Mouse (Mus musculus) splenic B cell, adult 2 months (primary cell): Measurements from ENCODE around the gene Izumo4.
A peak's percentile ranks its signal among the peaks of the same experiment; 100 is the strongest.

ENCODE experiments used
- DNase-seq: peaks from one replicate; pipeline ENCODE4 v3.0.0-alpha.2; 2011; ENCODE audit warnings: low read depth, low spot score
- H3K27me3 ChIP-seq: 2 replicates; pipeline ENCODE4 v1.6.1; 2012; ENCODE audit warnings: mild to moderate bottlenecking, low read length, moderate library complexity, mixed read lengths; ENCODE audit not compliant: control insufficient read depth, poor library complexity, insufficient read depth, severe bottlenecking
- H3K36me3 ChIP-seq: 2 replicates; pipeline ENCODE4 v1.6.1; 2012; ENCODE audit warnings: mild to moderate bottlenecking, low read length, moderate library complexity, mixed read lengths; ENCODE audit not compliant: control insufficient read depth, poor library complexity, insufficient read depth, severe bottlenecking

The Izumo4 gene

DNA sequence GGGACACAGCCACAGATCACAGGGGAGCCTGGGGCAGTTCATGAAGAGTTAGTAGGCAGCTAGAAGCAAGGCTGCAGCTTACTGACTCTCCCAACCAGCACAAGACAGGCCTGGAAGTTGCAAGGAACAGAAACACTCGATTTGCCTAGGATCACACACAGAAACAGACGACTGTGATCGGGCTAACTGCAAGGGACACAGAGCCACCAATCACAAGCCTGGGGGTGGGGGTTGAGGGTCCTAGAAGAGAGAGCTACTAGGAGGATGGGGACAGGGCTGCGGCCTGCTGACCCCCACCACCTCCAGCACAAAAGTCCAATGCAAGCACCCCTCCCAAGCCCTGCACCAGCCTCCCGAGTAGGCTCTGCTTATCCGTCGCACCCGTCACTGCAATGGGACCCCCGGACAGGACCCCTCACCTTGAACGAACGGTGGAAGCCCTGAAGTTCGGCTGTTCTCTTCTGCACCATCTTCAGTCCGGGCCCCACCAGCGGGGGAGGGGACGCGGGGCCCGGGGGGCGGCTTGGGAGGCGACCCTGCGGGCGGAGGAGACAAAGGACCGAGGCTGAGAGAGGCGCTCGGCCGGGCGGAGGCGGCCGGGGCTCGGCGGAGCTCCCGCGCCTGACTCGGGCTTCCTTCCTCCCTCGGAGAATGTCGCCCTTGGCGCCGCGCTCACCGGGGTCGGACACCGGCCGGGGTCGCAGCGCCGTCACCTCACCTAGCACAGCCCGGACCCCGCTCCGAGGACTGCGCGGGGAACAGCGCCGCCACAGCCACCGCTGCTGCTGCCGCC lies 26.4 kb upstream of the Izumo4 start:
- H3K27me3 ChIP-seq = no peaks in the 10 kb centered on the region
- DNase-seq = peak; percentile 32
- peaks cover 11% of the 10 kb centered on the region for H3K36me3 ChIP-seq

DNA sequence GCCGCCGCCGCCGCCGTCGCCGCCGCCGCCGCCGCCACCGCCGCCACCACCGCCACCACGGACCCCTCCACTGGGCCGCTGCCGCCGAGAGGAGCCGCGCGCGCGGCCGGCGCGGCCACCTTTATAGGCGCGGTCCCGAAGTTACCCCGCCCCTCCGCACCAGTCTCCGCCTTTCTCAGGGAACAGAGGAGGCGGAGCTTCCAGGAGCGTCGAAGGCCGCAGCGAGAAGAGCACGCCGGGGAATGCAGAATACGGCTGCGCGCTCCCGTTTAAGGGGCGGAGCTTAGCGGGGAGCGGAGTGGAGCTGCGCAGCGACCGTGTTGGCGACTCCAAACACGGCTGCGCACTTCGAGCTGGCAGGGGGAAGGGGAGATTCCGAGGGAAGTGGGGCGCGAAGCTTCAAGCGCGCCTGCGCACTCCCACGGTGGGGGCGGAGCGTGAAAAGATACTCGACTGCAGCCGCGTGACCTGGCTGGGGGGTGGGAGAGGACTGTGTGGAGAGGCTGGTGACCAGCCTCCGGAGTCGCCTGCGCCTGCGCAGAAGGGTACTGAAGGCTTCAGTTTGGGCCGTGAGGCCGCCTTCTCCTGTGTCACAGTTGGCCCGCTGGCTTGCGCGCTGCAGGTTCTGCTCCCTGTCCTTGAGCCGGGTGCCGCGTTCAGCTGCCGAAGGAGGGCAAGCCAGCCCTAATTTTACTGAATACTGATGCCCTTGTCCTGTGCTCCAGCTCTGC lies 25.6 kb upstream of the Izumo4 start:
- no peaks in the 10 kb centered on the region for H3K27me3 ChIP-seq
- DNase-seq = peak; percentile 100
- peaks cover 8% of the 10 kb centered on the region for H3K36me3 ChIP-seq

DNA sequence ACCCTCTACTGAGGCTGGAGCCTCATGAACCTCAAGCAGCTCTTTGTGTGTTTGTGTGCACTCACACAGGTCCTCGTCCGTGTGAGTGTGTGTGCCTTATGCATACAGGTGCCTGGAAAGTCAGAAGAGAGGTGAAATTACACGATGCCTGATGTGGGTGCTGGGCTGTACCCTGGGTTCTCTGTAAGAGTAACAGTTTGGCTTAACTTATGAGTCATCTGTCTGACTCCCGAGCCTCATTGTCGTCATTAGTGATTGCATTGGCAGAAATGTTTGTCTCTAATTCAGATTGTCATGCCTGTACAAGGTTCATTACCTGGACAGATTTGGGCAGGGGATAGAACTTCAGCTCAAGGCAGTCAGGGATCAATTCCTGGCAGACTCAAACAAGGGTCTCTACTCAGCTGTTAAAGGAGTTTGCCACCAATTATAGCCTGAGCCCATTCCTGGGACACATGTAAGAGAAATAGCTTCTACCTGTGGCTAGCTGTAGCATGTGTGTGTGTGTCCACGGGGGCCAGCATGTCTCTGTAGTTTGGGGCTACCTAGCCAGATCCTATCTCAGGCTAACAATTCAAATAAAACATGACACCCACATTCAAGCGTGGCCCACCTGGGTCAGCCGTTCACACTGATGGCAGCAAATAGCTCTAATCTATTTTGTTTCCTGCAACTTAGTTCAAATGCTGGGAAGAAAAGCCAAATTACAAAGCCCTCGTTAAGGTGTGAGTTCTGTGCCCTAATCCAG lies 24.7 kb upstream of the Izumo4 start:
- no peaks in the 10 kb centered on the region for H3K27me3 ChIP-seq
- peaks cover 3% of the 10 kb centered on the region; the same call in 1 of the 2 replicates for H3K36me3 ChIP-seq
- peak; percentile 62 for DNase-seq

DNA sequence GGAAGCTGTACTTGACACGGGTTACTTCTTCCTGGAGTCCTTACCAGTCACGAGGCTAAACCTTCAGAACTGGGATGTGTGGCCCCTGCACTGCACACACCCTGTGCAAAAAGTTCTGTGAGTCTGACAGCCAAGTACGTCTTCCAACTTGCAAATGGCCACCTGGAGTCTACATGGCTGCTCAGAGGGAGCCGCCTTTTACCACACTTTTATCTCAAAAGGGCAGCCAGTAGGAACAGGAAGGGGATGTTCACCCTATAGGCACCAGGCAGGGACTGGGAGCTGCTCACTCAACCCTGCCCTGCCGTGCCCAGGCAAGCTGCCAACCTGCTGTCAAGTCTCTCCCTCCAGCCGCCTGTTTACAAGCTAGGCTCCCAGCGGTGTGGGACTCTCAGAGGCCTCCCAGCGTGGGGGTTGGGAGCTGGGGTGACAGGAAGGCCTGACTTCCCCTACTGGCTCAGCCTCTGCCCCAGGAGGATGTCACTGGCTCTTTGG lies 24.0 kb upstream of the Izumo4 start, which contains the start of gene Mknk2:
TSS of gene Mknk2 (minus strand) at position 171 of the 495 bp plus-strand sequence.
- Histone ChIP-seq H3K27me3 (no peaks in the 10 kb centered on the region), H3K36me3 (peaks cover 2% of the 10 kb centered on the region; the same call in 1 of the 2 replicates)
- DNase-seq = peak; percentile 74

DNA sequence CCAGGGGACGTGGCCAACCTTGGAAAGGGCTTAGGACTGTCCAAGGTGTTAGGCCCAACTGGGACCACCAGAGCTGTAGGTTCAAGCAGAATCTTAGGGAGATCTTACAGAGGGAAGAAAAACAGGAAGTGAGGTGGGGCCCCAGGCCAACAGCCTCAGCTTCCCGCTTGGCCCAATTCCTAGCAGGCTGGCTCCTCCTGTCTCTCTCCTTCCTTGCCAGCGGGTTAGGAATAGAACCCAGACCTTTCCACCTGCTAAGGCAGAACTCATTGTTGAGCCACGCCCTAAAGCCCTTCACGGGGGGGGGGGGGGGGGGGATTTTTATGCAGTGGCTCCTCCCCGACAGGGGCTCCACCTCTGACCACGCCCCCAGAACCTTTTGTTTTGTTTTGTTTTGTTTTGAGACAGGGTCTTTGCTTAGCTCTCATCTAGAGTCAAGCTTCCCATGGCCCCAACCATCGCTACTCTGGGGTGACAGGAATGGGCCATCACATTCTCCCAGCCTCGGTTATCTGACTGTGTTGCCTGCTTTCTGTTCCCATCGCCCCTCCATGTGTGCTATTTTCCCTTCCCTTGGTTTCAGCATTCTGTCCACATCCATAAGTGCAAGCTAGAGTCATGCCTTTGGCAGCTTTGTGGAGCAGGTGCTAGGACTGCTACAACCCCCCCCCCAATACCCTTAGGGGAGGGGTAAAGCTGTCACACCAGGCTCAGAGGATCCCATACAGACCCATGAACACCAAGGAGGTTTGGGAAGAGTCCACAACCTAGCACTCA lies 23.2 kb upstream of the Izumo4 start:
- no peaks in the 10 kb centered on the region for H3K36me3 ChIP-seq
- H3K27me3 ChIP-seq = no peaks in the 10 kb centered on the region
- DNase-seq = peak; percentile 55

DNA sequence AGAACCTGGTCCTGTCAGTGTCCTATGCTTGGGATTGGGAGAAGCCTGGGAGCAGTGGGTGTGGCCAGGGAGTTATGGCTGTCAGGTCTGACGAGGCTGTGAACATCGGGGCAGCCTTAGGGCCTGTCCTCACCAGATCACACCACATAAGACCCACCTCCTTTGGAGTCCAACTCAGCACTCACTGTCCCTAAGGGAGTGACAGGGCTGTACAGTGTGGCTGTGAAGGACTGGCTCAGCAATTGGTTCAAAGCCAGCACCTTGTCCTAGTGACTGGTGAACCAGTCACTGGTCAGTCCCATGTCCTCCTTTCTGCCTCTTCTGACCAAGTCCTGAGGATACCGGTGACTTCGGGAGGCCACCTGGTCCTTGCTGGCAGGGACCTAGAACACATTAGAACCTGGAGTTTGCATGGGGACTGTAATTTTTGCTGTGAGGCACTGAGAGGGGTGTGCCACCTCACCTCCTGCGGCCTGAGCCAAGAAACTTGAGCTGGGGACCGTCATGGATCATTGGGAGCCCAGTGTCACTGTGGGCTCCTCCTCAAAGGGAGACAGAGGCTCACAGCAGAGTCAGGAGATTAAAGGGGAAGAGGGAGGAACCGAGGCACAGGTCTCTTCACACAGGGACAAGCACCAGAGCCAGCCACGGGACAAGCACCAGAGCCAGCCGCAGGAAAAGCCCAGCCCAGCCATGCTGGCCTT lies 22.3 kb upstream of the Izumo4 start:
- no peak for DNase-seq
- Histone ChIP-seq H3K27me3 (no peaks in the 10 kb centered on the region), H3K36me3 (no peaks in the 10 kb centered on the region)

DNA sequence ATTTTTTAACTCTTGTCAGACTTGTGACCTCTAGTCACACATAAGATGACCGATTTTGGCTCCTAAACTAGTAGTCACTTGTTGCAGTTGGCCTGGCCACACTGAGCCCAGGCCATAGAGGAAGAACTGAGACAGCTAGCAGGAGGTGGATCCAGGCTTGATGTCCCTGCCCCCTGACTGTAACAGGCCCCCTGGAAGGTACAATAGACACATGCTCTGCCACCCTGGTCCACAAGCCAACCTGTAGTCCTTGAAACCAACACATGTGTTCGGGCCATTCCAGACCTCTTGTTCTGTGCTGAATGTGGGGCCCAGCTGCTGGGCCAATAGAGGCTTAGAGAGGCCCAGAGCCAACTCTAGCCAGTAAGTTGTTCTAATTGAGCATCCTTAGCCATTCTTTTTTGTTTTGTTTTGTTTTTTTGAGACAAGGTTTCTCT lies 21.7 kb upstream of the Izumo4 start:
- Histone ChIP-seq H3K27me3 (no peaks in the 10 kb centered on the region), H3K36me3 (peaks cover 1% of the 10 kb centered on the region; the same call in 1 of the 2 replicates)
- DNase-seq = no peak

DNA sequence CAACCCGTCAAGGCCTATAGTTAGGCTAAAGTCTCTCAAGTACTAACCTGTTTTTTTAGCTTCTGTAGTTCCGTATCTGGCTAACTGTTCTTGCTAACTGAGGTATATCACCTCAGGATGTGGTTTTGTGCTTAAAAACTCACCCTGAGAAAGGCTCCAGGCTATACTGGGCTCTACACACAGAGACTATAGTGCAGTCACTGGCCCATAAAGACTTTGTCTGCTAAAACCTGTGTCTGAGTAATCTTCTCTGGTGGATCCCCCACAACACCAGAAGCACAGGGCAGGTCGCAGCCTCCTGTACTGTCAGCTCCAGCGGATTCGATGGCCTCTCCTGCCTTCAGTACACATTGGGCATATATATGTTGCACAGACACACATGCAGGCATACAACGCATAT lies 20.0 kb upstream of the Izumo4 start:
- H3K27me3 ChIP-seq = no peaks in the 10 kb centered on the region
- DNase-seq = peak; percentile 88
- peaks cover 15% of the 10 kb centered on the region for H3K36me3 ChIP-seq

DNA sequence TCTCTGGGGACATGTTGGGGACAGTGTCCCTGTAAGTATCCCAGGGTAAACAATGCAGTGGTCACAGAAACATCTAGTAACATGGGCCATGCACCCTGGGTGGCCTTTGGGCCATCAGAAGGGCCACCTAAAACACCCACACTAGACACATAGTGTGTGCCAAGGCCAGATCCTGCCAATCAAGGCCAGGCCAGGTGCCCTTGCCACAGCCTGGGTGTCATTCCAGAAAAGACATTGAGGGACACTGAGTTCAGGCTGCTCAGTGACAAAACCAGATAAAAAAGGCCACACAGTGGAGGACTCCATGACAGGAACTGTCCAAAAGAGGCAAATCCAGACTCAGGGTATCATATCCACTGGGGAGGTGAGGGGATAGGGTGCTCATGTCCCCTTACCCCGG lies 18.3 kb upstream of the Izumo4 start:
- Histone ChIP-seq H3K27me3 (no peaks in the 10 kb centered on the region), H3K36me3 (peaks cover 20% of the 10 kb centered on the region)
- no peak for DNase-seq

DNA sequence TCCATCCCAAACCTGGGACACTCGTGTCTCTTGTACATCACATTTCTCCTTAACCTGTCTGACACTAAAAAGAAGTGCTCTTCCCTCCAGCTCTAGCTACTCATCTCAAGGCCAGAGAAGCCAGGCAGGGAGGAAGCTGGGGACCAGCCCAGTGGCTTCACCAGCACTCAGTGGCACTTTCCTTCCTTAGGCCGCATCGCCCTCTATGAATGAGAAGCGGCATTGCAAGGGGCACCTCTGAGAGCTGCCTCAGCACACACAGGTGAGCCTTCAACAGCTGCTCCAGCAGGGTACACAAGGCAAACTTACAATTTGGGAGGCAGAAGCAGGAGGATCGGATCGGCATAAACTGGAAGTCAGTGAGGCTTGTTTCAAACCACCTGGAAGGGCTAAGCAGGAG lies 17.8 kb upstream of the Izumo4 start:
- Histone ChIP-seq H3K27me3 (no peaks in the 10 kb centered on the region), H3K36me3 (peaks cover 21% of the 10 kb centered on the region)
- DNase-seq = peak; percentile 90

DNA sequence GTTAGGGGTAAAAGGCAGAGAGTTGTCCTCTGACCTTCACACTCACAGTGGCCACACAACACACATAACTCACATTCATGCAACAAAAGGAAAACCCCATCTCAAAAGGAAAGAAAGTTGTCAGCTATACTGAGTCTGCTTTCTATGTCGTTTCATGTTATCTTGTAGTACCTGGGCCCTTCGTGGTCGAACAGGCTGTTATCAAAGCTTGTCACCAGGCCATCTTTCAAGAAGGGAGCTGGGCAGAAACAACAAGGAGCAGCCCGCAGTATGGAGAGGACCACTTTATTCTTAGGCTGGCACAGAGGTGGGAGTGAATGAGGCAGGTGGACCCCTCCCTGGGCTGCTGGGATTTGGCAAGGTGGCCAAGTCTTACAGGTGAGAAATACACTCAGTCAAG lies 17.0 kb upstream of the Izumo4 start:
- Histone ChIP-seq H3K36me3 (peaks cover 27% of the 10 kb centered on the region), H3K27me3 (no peaks in the 10 kb centered on the region)
- DNase-seq = no peak

DNA sequence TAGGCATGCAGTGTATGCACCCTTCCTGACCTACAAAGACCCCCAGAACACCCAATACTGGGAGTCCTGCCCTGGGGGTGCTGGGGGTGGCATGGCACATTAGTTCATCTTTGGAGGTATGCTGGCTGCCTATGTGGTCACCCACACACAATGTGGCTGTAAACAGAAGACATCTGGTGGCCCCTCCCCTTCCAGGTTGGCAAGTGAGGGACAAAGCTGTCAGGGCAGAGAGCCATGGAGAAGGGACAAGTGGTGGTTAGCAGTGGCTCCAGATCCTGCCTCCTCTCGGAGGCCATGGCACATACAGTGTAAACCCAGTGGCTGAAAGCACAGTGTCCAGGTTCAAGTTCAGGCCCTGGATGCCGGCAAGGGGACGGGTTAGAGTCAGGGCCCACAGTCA lies 15.4 kb upstream of the Izumo4 start:
- no peaks in the 10 kb centered on the region for H3K27me3 ChIP-seq
- peaks cover 32% of the 10 kb centered on the region for H3K36me3 ChIP-seq
- DNase-seq = no peak

DNA sequence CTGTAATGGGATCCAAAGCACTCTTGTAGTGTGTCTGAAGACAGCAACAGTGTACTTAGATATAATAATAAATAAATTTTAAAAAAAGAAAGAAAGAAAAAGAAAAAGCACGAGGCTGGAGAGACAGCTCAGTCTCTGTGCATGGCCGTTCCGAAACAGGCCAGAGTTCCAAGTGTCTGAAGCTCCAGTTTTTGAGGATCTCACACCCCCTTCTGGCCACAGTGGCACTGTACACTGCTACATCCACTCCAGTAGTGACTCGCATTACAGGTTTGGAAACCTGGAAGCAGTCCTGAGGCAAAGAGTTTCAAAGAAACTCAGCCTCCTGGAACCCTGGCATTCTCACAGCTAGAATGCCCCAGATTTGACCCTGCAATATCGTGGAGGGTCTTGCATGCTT lies 14.1 kb upstream of the Izumo4 start:
- Histone ChIP-seq H3K27me3 (no peaks in the 10 kb centered on the region), H3K36me3 (peaks cover 32% of the 10 kb centered on the region)
- peak; percentile 85 for DNase-seq
